Mouse (Mus musculus) kidney, postnatal 36 days (tissue): Measurements from ENCODE around the gene Ifna1.
"Not testable (repeated sequence)": the region's sequence is repeated elsewhere in the genome, so short reads cannot be mapped to it uniquely, and the experiment has no call there.

Experiments used
- DNase-seq, 2 experiments: peaks; one replicate each; pipeline ENCODE4 v3.0.0; 2021 to 2022; ENCODE audit warnings: mixed read lengths in 2 of 2

Ifna1 gene

GRCm38 (mm10) chr4:88849698-88850097 lies at the start of gene Ifna1:
TSS of gene Ifna1 (plus strand) at chr4:88850087.
- no peak for DNase-seq

- DNase-seq = not testable (repeated sequence)
These were observed 46.9 kb upstream of the Ifna1 start, which contains the start of gene Gm13287 for GRCm38 (mm10) chr4:88802954-88803353. TSS of gene Gm13287 (plus strand) at chr4:88803254.

- not testable (repeated sequence) for DNase-seq
These were observed 44.7 kb upstream of the Ifna1 start, which contains the start of gene Gm13288 for GRCm38 (mm10) chr4:88805231-88805630. TSS of gene Gm13288 (plus strand) at chr4:88805531.

- DNase-seq = peak; percentile 32 to 53
These were observed 44.1 kb upstream of the Ifna1 start for GRCm38 (mm10) chr4:88805761-88806160.

- no peak for DNase-seq
These were observed 34.0 kb upstream of the Ifna1 start, which contains the start of gene Ifna7 for GRCm38 (mm10) chr4:88815928-88816327. TSS of gene Ifna7 (plus strand) at chr4:88816228.

GRCm38 (mm10) chr4:88819659-88820058 lies 30.2 kb upstream of the Ifna1 start, which contains the start of gene Ifna11:
TSS of gene Ifna11 (plus strand) at chr4:88819959.
- no peak for DNase-seq

- peak in 1 of 2 experiments; percentile 50 for DNase-seq
These were observed 26.9 kb upstream of the Ifna1 start for GRCm38 (mm10) chr4:88822995-88823394.

- DNase-seq = not testable (repeated sequence)
These were observed 22.8 kb upstream of the Ifna1 start, which contains the start of gene Ifna6 for GRCm38 (mm10) chr4:88827116-88827515. TSS of gene Ifna6 (plus strand) at chr4:88827416.

GRCm38 (mm10) chr4:88830523-88830922 lies 19.4 kb upstream of the Ifna1 start:
- DNase-seq = peak; percentile 7 to 66

GRCm38 (mm10) chr4:88835225-88835624 lies 14.7 kb upstream of the Ifna1 start, which contains the start of gene Ifna5:
TSS of gene Ifna5 (plus strand) at chr4:88835525.
- not testable (repeated sequence) for DNase-seq

GRCm38 (mm10) chr4:88838828-88839227 lies 11.1 kb upstream of the Ifna1 start:
- DNase-seq = peak in 1 of 2 experiments; percentile 58

- DNase-seq = no peak
These were observed 9.8 kb upstream of the Ifna1 start for GRCm38 (mm10) chr4:88840058-88840457.

GRCm38 (mm10) chr4:88841438-88841911 lies 8.4 kb upstream of the Ifna1 start, which contains the start of gene Ifna4:
TSS of gene Ifna4 (plus strand) at chr4:88841861.
- DNase-seq = no peak

GRCm38 (mm10) chr4:88845334-88845733 lies 4.6 kb upstream of the Ifna1 start:
- DNase-seq = no peak

- no peak for DNase-seq
These were observed 1.3 kb downstream of the Ifna1 start for GRCm38 (mm10) chr4:88851026-88851763.

GRCm38 (mm10) chr4:88859214-88859613 lies 9.3 kb downstream of the Ifna1 start:
- no peak for DNase-seq

- no peak for DNase-seq
These were observed 13.4 kb downstream of the Ifna1 start for GRCm38 (mm10) chr4:88863309-88863708.

- no peak for DNase-seq
These were observed 14.7 kb downstream of the Ifna1 start for GRCm38 (mm10) chr4:88864599-88864998.

- DNase-seq = peak; percentile 16 to 28
These were observed 15.2 kb downstream of the Ifna1 start for GRCm38 (mm10) chr4:88865011-88865569.

- peak; percentile 66 to 87 for DNase-seq
These were observed 17.6 kb downstream of the Ifna1 start for GRCm38 (mm10) chr4:88867366-88867925.

- peak; percentile 17 to 18 for DNase-seq
These were observed 18.3 kb downstream of the Ifna1 start for GRCm38 (mm10) chr4:88867926-88868911.

GRCm38 (mm10) chr4:88872691-88873090 lies 22.8 kb downstream of the Ifna1 start:
- DNase-seq = peak; percentile 37 to 43
